Mouse (Mus musculus) large intestine, adult 2 months (tissue): Measurements from ENCODE around the gene Gm20388. TPM values are rescaled to one million over a fixed set of nuclear protein-coding genes. Genes with fewer than 3 reads are reported as not detected.

Source experiments
- DNase-seq: peaks from one replicate; pipeline ENCODE4 v3.0.0-alpha.2; 2012; ENCODE audit warnings: low read depth, low spot score
- WGBS: fragments of 180-500 bp; shearing (Covaris S2); methylation state at CpG from one replicate; pipeline ENCODE4 v1.1.7; 2018; 5-methylcytosine and 5-hydroxymethylcytosine counted together
- polyA plus RNA-seq: library from polyadenylated mRNA; depleted of rRNA; stranded (reverse); fragments of >200 nt; gene quantifications from 2 replicates; pipeline ENCODE4 v1.2.3, GENCODE M21; 2012

Gene Gm20388
- polyA plus RNA-seq, 1 experiment = 31.5 TPM

DNA sequence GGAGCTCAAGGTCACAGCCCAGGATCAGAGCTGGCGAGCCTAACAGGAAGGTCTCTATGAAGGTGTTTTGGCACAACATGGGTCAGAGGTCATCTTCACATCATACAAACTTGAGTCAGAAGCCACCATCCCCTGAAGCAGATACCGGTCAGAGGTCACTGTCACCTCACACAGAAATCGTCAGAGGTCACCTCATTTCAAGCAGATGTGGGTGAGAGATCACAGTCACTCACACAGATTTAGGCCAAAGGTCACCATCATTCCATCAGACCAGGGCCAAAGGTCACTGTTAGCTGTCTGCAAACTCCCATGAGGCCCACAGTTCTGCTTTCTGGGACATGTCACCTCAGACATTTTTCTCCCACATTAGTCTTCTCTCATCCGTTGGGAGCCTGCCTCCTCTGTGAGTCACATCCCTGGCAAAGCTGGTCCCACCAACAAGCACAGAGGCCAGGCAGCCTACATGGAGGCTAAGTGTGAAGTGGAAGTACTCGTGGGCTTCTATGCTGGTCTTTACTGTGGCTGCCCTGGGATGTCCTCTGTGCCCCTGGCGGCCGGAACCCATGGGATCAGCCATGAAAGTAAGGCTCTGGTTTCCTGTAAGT lies 2784.9 kb downstream of the Gm20388 start:
- 69% methylated on average over 7 of the region's 7 CpGs for WGBS
- DNase-seq = no peak

DNA sequence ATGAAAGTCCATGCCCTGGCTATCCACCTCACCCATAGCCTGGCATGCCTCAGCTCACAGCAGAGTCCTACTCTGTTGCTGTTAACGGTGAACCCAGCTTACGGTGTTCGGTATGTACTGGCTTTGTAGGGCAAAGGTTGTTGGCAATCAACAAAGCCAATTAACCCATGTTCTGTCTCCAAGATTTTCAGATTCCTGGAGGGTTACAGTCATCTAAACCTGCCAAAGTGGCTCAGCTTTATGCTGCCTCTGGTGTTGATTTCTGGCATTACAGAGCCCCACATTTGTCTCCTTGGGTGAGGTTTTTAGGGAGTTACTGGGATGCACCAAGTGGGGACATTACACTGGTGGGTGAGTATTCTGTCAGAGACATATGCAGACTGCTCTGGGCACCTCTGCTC lies 2786.5 kb downstream of the Gm20388 start:
- no peak for DNase-seq
- 12% methylated on average over 3 of the region's 3 CpGs for WGBS

DNA sequence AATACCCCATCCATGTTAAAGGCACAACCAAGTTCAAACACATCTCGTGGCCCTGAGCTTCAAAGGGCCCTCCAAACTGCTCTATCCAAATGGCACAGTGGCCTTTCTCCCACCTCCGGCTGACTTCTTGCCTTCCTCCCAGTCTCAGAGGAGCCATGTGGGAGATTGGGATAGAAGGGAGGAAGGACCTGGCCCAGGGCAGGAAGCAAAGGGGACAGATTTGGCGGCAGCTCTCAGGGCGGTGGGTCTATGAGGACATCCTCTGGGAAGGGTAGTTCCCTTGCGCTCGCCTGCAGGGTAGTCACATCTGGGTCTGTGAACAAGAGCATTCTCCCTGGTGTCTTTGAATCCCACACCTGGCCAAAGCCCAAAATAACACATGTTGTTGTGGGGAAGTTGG lies 2786.9 kb downstream of the Gm20388 start:
- no peak for DNase-seq
- 81% methylated on average over 6 of the region's 6 CpGs for WGBS

DNA sequence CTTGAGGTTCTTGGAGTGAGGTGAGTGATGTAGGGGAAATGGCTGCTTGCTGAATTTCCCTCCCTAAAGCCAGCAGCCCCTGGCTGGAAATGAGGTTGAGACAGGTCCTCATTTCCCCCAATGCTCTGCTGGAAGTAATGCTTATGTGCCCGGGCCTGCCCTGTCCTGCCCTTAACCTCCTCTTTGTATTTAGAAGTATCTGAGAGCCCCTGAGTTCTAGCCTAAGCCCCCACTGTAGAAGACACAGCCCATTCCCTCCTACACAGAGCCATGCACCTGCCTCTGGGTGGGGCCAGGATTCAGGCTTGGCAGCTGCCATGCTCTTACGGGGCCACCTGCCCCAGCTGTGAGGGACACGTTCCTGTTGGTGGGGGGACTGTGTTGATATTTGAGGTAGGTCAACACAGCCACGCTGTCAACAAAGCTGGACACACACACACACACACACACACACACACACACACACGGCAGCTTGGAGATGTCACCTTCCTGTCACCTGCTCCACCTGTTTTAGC lies 2787.7 kb downstream of the Gm20388 start:
- no peak for DNase-seq
- WGBS = 22% methylated on average over 5 of the region's 5 CpGs

DNA sequence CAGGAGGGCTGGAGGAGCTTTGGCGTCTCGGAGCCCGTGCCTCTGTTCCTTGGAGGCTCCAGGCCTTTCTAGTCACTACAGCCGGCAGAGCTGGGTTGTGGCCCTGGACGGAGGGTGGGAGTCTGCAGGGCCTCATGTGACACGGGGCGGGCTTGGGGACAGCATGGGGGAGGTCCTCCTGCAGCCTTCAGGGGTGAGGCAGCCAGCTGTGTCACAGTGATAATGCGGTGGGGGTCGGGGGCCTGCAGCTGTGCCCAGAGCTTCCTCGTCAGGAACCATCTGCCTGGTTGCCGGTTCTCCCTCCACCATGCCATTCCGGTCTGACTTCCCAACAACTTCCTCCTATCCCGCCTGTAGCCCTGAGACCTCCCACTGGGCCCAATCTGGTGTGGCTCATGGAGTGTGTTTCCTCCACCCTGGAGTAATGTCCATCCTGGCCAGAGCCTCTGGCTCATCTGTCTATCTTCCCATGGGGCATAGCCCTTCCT lies 2788.4 kb downstream of the Gm20388 start, which contains the start of gene Cbfa2t3:
TSS of gene Cbfa2t3 (minus strand) at position 105 of the 488 bp plus-strand sequence.
- no peak for DNase-seq

DNA sequence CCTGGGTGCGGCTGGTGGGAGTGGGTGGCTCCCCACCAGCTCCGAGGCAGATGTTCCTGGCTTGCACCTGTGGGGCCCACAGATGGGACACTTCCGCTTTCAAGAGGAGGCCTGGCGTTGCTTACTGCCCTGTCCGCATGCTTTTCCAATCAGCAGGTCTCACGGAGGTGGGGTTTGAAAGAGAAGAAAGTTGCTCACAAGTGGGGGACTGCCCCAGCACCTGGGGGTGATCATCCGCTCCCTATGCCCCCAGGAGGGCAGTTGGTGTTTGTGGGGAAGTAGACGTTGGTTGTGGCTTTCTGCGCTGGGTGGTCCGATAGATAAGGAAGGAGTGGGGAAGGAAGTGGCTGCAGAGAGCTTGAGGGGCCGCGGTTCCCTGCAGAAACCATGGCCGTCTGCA lies 2790.0 kb downstream of the Gm20388 start:
- WGBS = 70% methylated on average over 13 of the region's 13 CpGs
- no peak for DNase-seq

More for the DNA sequence above, 2788.4 kb downstream of the Gm20388 start, which contains the start of gene Cbfa2t3:
- WGBS = 45% methylated on average over 13 of the region's 13 CpGs

DNA sequence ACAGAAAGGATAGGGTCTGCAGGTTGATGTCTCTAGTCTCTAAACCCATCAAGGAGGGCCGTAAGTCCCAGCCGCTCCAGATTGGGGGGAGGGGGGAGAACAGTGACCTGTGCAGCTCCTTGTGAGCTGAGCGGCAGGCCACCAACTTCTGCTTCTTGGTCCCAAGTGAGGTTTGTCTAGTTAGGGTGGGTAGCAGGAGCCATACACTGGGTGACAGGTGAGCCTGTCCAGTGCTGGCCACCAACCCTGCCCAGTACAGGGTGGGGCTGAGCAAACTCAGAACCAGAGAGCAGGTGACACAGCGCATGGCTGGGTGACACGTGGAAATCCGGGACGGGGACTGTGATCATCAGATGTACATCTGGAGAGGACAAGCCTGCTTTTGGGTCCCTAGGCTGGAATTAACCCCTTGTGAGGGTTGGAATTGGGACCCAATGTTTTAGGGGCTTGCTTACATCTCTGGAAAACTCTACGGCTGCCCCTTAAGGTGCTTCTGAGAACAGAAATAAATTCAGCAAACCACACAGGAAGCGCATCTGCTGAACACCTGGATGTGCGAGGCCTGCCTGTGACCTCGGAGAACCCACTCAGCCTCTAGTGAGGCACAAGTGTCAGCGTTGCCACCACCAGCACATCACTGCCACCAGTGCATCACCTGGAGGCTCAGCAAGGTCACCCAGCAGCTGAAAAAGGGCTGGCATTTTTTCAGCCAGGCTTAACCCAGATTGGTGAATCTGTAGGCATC lies 2791.0 kb downstream of the Gm20388 start:
- WGBS = 45% methylated on average over 12 of the region's 12 CpGs
- no peak for DNase-seq

DNA sequence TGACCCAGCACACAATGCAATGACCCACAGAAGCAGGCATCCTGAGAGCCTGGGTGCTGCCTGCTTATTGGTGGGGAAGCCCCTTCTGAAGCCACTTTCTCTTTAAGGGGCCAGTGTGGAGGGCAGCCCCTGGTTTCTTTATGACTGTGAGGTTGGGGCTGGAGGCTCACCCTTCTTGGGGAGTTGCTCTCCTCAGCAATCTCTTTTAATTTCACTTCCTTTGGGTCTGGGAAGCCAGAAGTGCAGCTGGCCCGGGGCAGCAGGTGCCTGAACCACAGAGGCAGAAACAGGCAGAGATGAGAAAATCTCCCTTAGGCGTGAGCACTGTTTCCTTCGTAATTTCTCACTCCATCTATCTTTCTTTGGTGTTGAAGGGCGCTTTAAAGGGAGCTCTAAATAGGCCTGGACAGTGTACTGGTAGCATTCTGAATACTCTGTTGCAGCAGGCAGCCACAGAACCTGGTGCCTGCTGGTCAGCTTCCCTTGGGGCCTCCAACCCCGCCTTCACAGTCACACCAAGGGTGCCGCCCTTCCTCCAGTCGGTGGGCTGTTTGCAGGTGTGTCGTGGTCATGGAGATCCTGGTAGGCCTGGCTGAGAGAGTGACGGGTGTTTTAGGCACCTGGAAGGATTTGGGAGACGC lies 2791.8 kb downstream of the Gm20388 start:
- WGBS = 41% methylated on average over 10 of the region's 10 CpGs
- no peak for DNase-seq

DNA sequence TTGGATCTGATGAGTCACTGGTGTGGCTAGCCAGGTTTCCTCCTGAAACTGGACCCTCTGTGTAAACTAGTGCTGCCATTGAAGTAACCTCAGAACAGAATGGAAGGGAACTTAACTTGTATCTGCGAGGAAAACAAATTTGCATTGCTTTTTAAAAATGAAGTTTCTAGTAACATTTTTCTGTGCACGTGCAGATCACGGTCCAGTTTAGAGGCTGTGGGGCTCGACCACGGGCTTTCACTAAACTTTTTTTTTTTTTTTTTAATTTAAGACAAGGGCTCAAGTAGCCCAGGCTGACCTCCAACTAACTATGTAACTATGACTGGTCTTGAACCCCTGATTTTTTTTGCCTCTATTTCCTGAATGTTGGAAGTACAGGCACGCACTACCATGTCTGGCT lies 2792.3 kb downstream of the Gm20388 start:
- no peak for DNase-seq
- WGBS = 79% methylated on average over 6 of the region's 6 CpGs

DNA sequence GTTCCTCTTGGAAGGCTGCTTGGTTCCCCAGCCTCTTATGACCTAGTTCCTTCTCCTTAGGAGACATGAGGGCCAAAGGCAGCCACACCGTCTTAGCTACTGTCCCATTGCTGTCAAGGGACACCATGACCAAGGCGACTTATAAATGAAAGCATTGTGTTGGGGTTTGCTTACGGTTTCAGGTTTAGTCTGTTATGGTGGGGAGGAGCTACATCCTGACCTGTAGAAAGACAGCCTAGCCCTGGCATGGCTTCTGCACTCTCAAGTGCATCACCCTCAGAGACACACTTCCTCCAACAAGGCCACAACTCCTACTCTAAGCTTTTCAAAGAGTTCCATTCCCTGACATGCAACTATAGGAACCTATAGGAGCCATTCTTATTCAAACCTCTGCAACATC lies 2794.0 kb downstream of the Gm20388 start:
- DNase-seq = no peak
- WGBS = 52% methylated on average over 3 of the region's 3 CpGs

DNA sequence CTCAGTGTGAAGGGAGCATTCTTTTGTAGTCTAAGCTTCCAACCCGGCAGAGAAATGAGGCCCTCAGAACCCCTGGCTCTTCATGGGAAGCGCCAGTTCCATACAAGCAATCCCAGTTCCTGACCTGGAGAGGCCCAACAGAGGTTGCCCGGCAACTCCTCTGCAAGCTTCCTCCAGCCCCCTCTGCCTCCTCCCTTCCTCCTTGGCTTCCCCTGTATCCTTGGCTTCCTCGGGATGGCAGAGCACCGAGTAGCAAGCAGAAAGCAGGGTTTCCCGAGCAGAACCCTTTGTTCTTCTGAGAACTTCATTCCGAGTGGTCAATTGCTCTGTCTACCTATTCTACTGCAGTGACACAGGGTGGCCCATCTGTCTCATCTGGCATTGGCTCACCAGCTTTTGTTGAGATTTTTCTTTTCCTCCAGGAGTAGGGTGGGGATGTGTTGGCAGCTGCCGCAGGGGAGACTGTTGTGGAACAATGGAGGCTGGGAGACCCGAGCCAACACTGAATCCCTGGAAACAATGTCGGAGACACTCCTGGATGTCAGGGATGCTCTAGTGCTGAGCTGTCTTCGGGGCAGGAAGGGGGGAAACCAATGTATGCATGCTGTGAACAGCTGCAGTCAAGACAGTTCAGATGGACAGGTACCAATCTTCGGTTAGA lies 2795.4 kb downstream of the Gm20388 start:
- WGBS = 48% methylated on average over 12 of the region's 12 CpGs
- DNase-seq = no peak

DNA sequence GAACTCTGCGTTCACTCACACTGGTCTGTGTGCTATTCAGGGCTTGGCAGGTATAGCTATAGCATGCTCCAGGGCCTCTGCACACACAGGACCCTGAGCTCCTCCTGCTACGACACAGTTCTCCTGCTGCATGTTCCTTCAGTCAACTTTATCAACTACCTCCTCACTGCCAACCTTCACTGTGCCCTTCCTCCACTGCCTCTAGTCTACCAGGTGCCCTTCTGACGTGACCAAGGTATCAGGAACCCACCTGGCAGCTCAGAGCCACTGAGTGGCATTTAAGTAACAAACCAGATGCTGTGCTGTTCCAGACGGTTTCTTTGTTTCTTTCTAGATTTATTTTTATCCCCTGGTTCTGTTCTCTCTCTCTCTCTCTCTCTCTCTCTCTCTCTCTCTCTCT lies 2796.5 kb downstream of the Gm20388 start:
- WGBS = 58% methylated on average over 4 of the region's 4 CpGs

DNA sequence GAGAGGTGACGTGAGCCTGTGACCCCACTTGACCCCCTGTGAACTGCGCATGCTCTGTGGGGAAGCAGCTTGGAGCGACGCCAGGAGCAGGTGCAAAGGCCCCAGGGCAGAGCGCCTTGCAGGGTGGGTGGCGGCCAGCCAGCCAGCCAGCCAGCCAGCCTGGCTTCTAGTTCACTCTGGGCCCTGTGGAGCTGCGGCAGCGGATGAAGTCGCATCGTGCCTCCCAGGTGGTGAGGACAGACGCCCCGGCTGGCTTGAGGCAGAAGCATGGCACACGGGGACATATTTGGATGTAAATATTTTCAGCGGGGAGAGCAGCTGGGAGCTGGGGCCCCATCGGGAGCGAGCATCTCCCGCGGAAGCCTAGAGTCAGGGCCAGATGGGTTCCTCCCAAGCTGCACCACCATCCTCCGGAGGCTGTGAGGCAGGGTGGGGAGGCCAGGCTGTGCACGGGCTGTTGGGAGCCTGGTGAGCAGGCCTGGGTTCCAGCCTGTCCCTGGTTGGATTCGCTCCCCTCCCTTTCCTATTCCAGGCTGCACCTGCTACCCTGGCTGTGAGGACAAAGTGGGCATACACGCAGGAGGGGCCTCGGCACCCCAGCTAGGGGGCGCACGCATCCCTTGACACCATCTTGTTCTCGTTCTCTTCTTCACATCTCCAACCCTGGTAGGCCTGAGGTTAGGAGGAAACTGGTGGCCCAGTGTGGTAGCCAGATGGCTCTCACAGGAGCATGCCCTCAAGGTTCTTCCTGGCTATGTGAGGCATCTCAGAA lies 2798.9 kb downstream of the Gm20388 start:
- WGBS = 43% methylated on average over 26 of the region's 26 CpGs

More for the DNA sequence above, 2796.5 kb downstream of the Gm20388 start:
- no peak for DNase-seq

DNA sequence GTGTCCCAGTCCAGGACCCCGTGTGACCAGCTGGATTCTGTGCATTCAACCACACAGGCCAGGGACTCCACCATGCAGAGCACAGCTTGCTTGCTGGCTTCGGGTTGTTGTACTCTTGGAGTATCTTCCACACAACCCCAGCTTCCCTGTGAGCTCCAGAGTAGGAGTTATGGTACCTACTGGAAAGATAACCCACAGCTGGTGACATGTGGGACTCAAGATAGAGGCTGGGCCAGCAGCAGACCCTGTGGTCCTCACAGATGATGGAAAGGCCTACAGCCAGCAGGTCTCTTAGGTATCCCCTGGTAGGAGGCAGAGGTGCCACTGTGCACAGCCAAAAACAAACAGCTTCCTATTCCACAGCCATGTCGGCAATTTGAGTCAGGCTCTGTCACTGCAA lies 2800.8 kb downstream of the Gm20388 start:
- WGBS = 75% methylated on average over 3 of the region's 3 CpGs

More for the DNA sequence above, 2798.9 kb downstream of the Gm20388 start:
- DNase-seq = no peak

DNA sequence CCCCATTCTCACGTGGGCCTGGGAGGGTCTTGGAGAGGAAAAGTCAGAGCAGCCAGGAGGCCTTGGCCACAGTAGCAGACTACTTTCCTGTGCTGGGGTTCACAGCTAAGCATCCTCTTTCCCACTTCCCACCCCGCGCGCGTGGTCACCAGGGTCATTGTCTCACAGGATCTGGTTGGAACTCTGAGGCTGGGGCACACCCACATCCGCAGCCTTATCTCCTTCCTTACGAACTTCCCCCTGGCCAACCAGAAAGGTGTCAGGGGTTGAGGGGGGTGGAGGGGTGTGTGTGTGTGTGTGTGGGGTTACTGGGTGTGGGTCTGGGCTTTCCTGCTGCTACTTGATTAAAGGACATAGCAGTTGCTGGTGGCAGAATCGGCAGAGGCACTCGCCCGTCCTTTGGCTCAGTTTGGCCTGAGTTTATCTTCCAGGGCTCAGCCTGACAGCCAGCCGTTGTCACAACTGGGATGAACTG lies 2801.3 kb downstream of the Gm20388 start:
- no peak for DNase-seq
- WGBS = 51% methylated on average over 11 of the region's 11 CpGs

More for the DNA sequence above, 2800.8 kb downstream of the Gm20388 start:
- no peak for DNase-seq

DNA sequence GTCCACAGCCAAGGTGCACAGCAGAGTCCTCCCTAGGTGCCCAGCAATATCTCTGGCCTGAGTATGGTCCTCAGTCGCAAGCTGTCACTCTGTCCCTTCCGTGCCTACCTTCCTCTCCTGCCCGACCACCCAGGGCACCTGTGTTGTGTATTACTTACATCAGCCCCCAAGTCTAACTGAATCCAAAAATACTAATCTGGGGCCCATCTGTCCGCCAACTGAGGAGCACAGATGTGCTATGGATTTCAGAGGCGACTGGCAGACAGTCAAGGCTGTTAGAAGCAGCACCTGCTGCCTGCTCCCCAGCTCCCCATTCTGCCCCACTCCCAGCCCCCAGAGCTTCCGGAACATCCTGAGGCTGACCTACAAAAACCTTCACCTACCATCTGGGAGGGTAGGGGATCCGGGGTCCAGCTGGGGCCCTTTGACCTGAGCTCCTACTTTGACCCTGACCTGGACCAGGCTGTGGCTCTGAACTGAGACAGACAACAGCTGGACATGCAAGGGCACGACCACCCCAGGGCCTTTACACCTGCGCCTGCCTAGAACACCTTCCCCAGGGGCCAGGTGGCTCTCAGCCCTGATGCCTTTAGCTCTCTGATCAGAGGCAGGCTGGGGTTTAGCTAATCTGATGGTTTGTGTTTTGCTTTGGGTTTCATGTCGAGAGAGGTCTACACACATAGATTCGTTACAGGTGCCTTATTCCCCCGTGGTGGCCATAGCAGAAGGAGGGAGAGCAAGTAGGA lies 2801.9 kb downstream of the Gm20388 start:
- 71% methylated on average over 12 of the region's 12 CpGs for WGBS
- DNase-seq = no peak

DNA sequence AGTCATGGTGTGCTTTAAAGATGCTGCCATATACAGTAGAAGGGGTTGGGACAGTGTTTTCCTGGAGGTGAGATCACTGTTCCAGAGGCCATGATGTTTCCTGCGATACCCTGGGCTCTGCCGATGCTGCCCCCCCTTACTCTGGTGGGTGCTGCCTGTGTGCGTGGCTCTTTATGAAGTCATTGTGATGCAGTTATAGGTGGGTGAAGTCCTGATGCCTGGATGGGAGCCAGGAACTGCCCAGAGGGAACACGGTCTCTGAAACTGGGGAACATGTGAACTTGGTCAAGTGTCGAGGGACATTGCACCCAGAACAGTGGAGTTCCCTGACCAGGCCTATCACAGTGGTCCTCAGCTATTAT lies 2802.5 kb downstream of the Gm20388 start:
- 82% methylated on average over 5 of the region's 5 CpGs for WGBS

DNA sequence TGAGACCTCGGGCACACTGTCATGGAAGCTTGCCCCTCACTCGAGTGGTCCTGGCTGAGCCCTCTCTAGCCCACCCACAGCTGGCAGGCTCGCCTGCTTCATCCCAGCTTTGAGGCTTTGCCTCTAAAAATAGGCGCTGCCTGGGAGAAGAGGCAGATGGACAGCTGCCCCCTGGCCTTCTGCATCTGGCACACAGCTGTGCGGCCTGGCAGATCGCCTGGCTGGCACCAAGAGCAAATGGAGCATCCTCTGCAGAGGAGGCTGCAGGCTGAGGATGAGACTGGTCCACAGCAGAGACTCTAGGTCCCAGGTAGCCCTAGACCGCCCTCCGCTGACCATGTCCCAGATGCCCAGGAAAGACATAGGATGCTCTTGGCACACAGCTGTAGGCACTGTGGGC lies 2805.9 kb downstream of the Gm20388 start:
- 77% methylated on average over 8 of the region's 8 CpGs for WGBS
- no peak for DNase-seq

More for the DNA sequence above, 2802.5 kb downstream of the Gm20388 start:
- no peak for DNase-seq
